Mouse (Mus musculus) CH12.LX (cell line): Measurements from ENCODE around the gene Hmga2. TPM values are rescaled to one million over a fixed set of nuclear protein-coding genes. Genes with fewer than 3 reads are reported as not detected.

ENCODE experiments used
- DNase-seq: peaks from one replicate; pipeline ENCODE4 v3.0.0-alpha.2; 2013; ENCODE audit errors: extremely low read depth
- H3K27ac ChIP-seq: 2 replicates; pipeline ENCODE4 v1.5.1; 2012; ENCODE audit warnings: low read depth, mild to moderate bottlenecking, control low read depth, moderate library complexity; ENCODE audit not compliant: insufficient read depth
- H3K27me3 ChIP-seq: replicated peaks from 2 replicates; pipeline ENCODE3; 2012; ENCODE audit warnings: inconsistent platforms
- H3K36me3 ChIP-seq, 2 experiments: replicated peaks in 1 of 2; 2 replicates each; pipeline versions ENCODE3 to v1.6.1; 2012; ENCODE audit warnings: inconsistent platforms in 1 of 2, low read length in 1 of 2, mild to moderate bottlenecking in 1 of 2, mixed read lengths in 1 of 2, moderate library complexity in 1 of 2; ENCODE audit not compliant: control insufficient read depth in 1 of 2, insufficient read depth in 1 of 2
- H3K4me1 ChIP-seq, 2 experiments: 2 replicates each; pipeline ENCODE4 v1.6.1; 2012; ENCODE audit warnings: inconsistent platforms in 1 of 2, moderate library complexity in 1 of 2; ENCODE audit not compliant: insufficient read depth in 2 of 2, control insufficient read depth in 1 of 2
- H3K4me2 ChIP-seq: 2 replicates; pipeline ENCODE4 v1.6.1; 2012; ENCODE audit warnings: low read depth, mild to moderate bottlenecking, control low read depth; ENCODE audit not compliant: poor library complexity, insufficient read depth, severe bottlenecking
- H3K4me3 ChIP-seq, 3 experiments: fragments of 150-350 bp in 1 of 3; sonication (generic) in 1 of 3; replicated peaks in 1 of 3; 2 replicates each; pipeline versions ENCODE3 to v1.5.1; 2011 to 2012; ENCODE audit warnings: low read depth in 2 of 3, low read length in 2 of 3, mild to moderate bottlenecking in 2 of 3, moderate library complexity in 2 of 3, control low read depth in 1 of 3, improper control_type of control experiment in 1 of 3, inconsistent platforms in 1 of 3, mixed read lengths in 1 of 3; ENCODE audit not compliant: poor library complexity in 1 of 3
- H3K79me2 ChIP-seq: replicated peaks from 2 replicates; pipeline ENCODE4 v1.6.1; 2012; ENCODE audit warnings: mild to moderate bottlenecking, moderate library complexity; ENCODE audit not compliant: control insufficient read depth, poor library complexity, insufficient read depth, severe bottlenecking; ENCODE audit errors: extremely low read depth
- H3K9ac ChIP-seq: 2 replicates; pipeline ENCODE4 v1.6.1; 2012; ENCODE audit warnings: low read depth, mild to moderate bottlenecking, control low read depth, moderate library complexity; ENCODE audit not compliant: insufficient read depth
- H3K9me3 ChIP-seq: replicated peaks from 2 replicates; pipeline ENCODE3; 2012; ENCODE audit warnings: low read length, inconsistent platforms, mixed read lengths
- BHLHE40 ChIP-seq: IDR thresholded peaks from 2 replicates; pipeline ENCODE4 v1.6.1; 2011; ENCODE audit warnings: mild to moderate bottlenecking, low read depth, low read length, improper control_type of control experiment
- CHD2 ChIP-seq: IDR thresholded peaks from 2 replicates; pipeline ENCODE4 v1.6.1; 2011; ENCODE audit warnings: low read length, improper control_type of control experiment
- EP300 ChIP-seq: IDR thresholded peaks from 2 replicates; pipeline ENCODE4 v1.6.1; 2011; ENCODE audit warnings: low read length, improper control_type of control experiment
- GABPA ChIP-seq: IDR thresholded peaks from 2 replicates; pipeline ENCODE4 v1.6.1; 2012; ENCODE audit warnings: low read depth, low read length, improper control_type of control experiment, inconsistent platforms; ENCODE audit not compliant: insufficient replicate concordance
- IRF4 ChIP-seq: IDR thresholded peaks from 2 replicates; pipeline ENCODE4 v1.6.1; 2014; ENCODE audit warnings: low read depth, mild to moderate bottlenecking, inconsistent platforms, low read length, improper control_type of control experiment
- JUN ChIP-seq: IDR thresholded peaks from 2 replicates; pipeline ENCODE4 v1.6.1; 2011; ENCODE audit warnings: low read depth, mild to moderate bottlenecking, low read length, improper control_type of control experiment, moderate library complexity; ENCODE audit not compliant: insufficient read depth
- MAFK ChIP-seq: IDR thresholded peaks from 2 replicates; pipeline ENCODE4 v1.6.1; 2011; ENCODE audit warnings: low read length, improper control_type of control experiment; ENCODE audit not compliant: insufficient replicate concordance
- MAX ChIP-seq: IDR thresholded peaks from 2 replicates; pipeline ENCODE4 v1.6.1; 2011; ENCODE audit warnings: low read length, improper control_type of control experiment
- MAZ ChIP-seq: IDR thresholded peaks from 2 replicates; pipeline ENCODE4 v1.6.1; 2012; ENCODE audit warnings: low read depth, mild to moderate bottlenecking, inconsistent platforms, low read length, improper control_type of control experiment, moderate library complexity
- MXI1 ChIP-seq: IDR thresholded peaks from 2 replicates; pipeline ENCODE4 v1.6.1; 2011; ENCODE audit warnings: mild to moderate bottlenecking, low read depth, low read length, improper control_type of control experiment
- MYC ChIP-seq: IDR thresholded peaks from 2 replicates; pipeline ENCODE4 v1.6.1; 2011; ENCODE audit warnings: low read depth, mild to moderate bottlenecking, improper control_type of control experiment, low read length
- NRF1 ChIP-seq: IDR thresholded peaks from 2 replicates; pipeline ENCODE4 v1.6.1; 2014; ENCODE audit warnings: low read depth, mild to moderate bottlenecking, inconsistent platforms, low read length, improper control_type of control experiment, moderate library complexity
- PAX5 ChIP-seq: IDR thresholded peaks from 2 replicates; pipeline ENCODE4 v1.6.1; 2012; ENCODE audit warnings: low read length, inconsistent platforms, mixed read lengths
- POLR2A ChIP-seq: IDR thresholded peaks from 2 replicates; pipeline ENCODE4 v1.6.1; 2011; ENCODE audit warnings: low read depth, mild to moderate bottlenecking, improper control_type of control experiment, low read length
- POLR2AphosphoS2 ChIP-seq: IDR thresholded peaks from 2 replicates; pipeline ENCODE4 v1.6.1; 2011; ENCODE audit warnings: low read depth, low read length, improper control_type of control experiment
- RAD21 ChIP-seq: IDR thresholded peaks from 2 replicates; pipeline ENCODE4 v1.6.1; 2011; ENCODE audit warnings: low read depth, mild to moderate bottlenecking, low read length, improper control_type of control experiment, moderate library complexity
- RCOR1 ChIP-seq: conservative IDR thresholded peaks from 2 replicates; pipeline ENCODE4 v1.6.1; 2012; ENCODE audit warnings: low read depth, mild to moderate bottlenecking, inconsistent platforms, low read length, improper control_type of control experiment
- SMC3 ChIP-seq: IDR thresholded peaks from 2 replicates; pipeline ENCODE4 v1.6.1; 2011; ENCODE audit warnings: low read depth, low read length, improper control_type of control experiment
- TBP ChIP-seq: conservative IDR thresholded peaks from 2 replicates; pipeline ENCODE4 v1.6.1; 2011; ENCODE audit warnings: low read depth, low read length, improper control_type of control experiment
- TCF12 ChIP-seq: IDR thresholded peaks from 2 replicates; pipeline ENCODE4 v1.6.1; 2014; ENCODE audit warnings: low read depth, mild to moderate bottlenecking, inconsistent platforms, low read length, improper control_type of control experiment
- UBTF ChIP-seq: IDR thresholded peaks from 2 replicates; pipeline ENCODE4 v1.6.1; 2012; ENCODE audit warnings: low read depth, mild to moderate bottlenecking, inconsistent platforms, low read length, improper control_type of control experiment, moderate library complexity
- USF1 ChIP-seq: IDR thresholded peaks from 2 replicates; pipeline ENCODE4 v1.6.1; 2014; ENCODE audit warnings: low read depth, mild to moderate bottlenecking, inconsistent platforms, low read length, improper control_type of control experiment
- USF2 ChIP-seq: conservative IDR thresholded peaks from 2 replicates; pipeline ENCODE4 v1.6.1; 2011; ENCODE audit warnings: low read depth, low read length, improper control_type of control experiment
- ZC3H11A ChIP-seq: IDR thresholded peaks from 2 replicates; pipeline ENCODE4 v1.6.1; 2012; ENCODE audit warnings: low read depth, mild to moderate bottlenecking, inconsistent platforms, low read length, improper control_type of control experiment
- ZKSCAN1 ChIP-seq: IDR thresholded peaks from 2 replicates; pipeline ENCODE4 v1.6.1; 2012; ENCODE audit warnings: low read depth, inconsistent platforms, low read length, improper control_type of control experiment, borderline replicate concordance
- ZMIZ1 ChIP-seq: IDR thresholded peaks from 2 replicates; pipeline ENCODE4 v1.6.1; 2012; ENCODE audit warnings: low read depth, mild to moderate bottlenecking, inconsistent platforms, low read length, improper control_type of control experiment
- ZNF384 ChIP-seq: IDR thresholded peaks from 2 replicates; pipeline ENCODE4 v1.6.1; 2012; ENCODE audit warnings: low read depth, low read length, improper control_type of control experiment, inconsistent platforms
- dilution Hi-C: fragments of 300-500 bp; cut with MboI; formaldehyde crosslinking; loops from 2 replicates; pipeline ENCODE4 v1.14.3; 2020; ENCODE audit warnings: low sequenced_read_pairs; ENCODE audit not compliant: extremely low pct_unique_long_range_greater_than_20kb, extremely low pct_ligation_motif_present
- in situ Hi-C: fragments of 300-500 bp; cut with MboI; formaldehyde crosslinking; loops from 3 replicates; pipeline ENCODE4 v1.14.3; 2019; ENCODE audit warnings: low sequenced_read_pairs, low pct_ligation_motif_present, low pct_unique_long_range_greater_than_20kb, mixed read lengths
- polyA plus RNA-seq: library from polyadenylated mRNA; unstranded; fragments of >175 nt; gene quantifications from 2 replicates; pipeline ENCODE4 v1.2.1, GENCODE M21; 2012; ENCODE audit warnings: low read depth; ENCODE audit not compliant: insufficient read length
- total RNA-seq, 2 experiments: library from RNA; depleted of rRNA; stranded (reverse); fragments of 300-350 nt in 1 of 2; fragments of >200 nt in 1 of 2; gene quantifications; 2 replicates each; pipeline ENCODE4 v1.2.3; 2012 to 2014

Gene Hmga2
- total and polyA plus RNA-seq, 3 experiments: not detected

GRCm38 (mm10) chr10:120444463-120445070, 31.7 kb downstream of the Hmga2 start:
- peaks cover 61% of the 10 kb centered on the region for H3K9me3 ChIP-seq

GRCm38 (mm10) chr10:120443757-120444311, 32.4 kb downstream of the Hmga2 start:
- no peak overlapping the region for H3K4me3 ChIP-seq
- no peak overlapping the region for H3K27ac ChIP-seq
- no peaks in the 10 kb centered on the region for H3K4me1 ChIP-seq
- in situ Hi-C loops (no loop called here), dilution Hi-C loops (no loop called here)
- DNase-seq: no peak
- TF ChIP-seq PAX5 (no peak), SMC3 (no peak), ZNF384 (no peak), USF1 (no peak), TCF12 (no peak), JUN (no peak), UBTF (no peak), ZKSCAN1 (no peak), POLR2A (no peak), ZMIZ1 (no peak), IRF4 (no peak)
- H3K27me3 ChIP-seq: no peaks in the 10 kb centered on the region
- no peak overlapping the region for H3K4me2 ChIP-seq
- H3K79me2 ChIP-seq: no peaks in the 10 kb centered on the region
- H3K9me3 ChIP-seq: peaks cover 60% of the 10 kb centered on the region
- H3K36me3 ChIP-seq: no peaks in the 10 kb centered on the region
- H3K9ac ChIP-seq: no peak overlapping the region

More at GRCm38 (mm10) chr10:120444463-120445070, 31.7 kb downstream of the Hmga2 start:
- no peaks in the 10 kb centered on the region for H3K79me2 ChIP-seq
- H3K9ac ChIP-seq: no peak overlapping the region
- H3K36me3 ChIP-seq: no peaks in the 10 kb centered on the region
- H3K27me3 ChIP-seq: no peaks in the 10 kb centered on the region
- DNase-seq: no peak
- H3K4me3 ChIP-seq: no peak overlapping the region
- no peak for TF ChIP-seq POLR2A
- no peak for TF ChIP-seq MYC
- TF ChIP-seq POLR2AphosphoS2: no peak
- TF ChIP-seq TBP: no peak
- no peak for TF ChIP-seq RCOR1
- TF ChIP-seq ZNF384: no peak
- no peak for TF ChIP-seq USF2
- no peak for TF ChIP-seq BHLHE40
- no peak for TF ChIP-seq ZKSCAN1
- TF ChIP-seq MAFK: no peak
- no peak for TF ChIP-seq MXI1
- no peak for TF ChIP-seq CHD2
- no peak for TF ChIP-seq MAX
- no peak for TF ChIP-seq RAD21
- TF ChIP-seq GABPA: no peak
- no peak for TF ChIP-seq NRF1
- TF ChIP-seq PAX5: no peak
- no peak for TF ChIP-seq ZC3H11A
- no peak for TF ChIP-seq EP300
- no peak for TF ChIP-seq MAZ
- dilution Hi-C loops: no loop called here
- no peak overlapping the region for H3K27ac ChIP-seq
- in situ Hi-C loops: no loop called here
- no peaks in the 10 kb centered on the region for H3K4me1 ChIP-seq
- H3K4me2 ChIP-seq: no peak overlapping the region
